Mouse (Mus musculus) lung, adult 2 months (tissue): ENCODE measurements around the gene Arl15. TPM values are rescaled to one million over a fixed set of nuclear protein-coding genes. Genes with fewer than 3 reads are reported as not detected.

Experiments used
- DNase-seq: peaks from one replicate; pipeline ENCODE4 v3.0.0; 2022
- H3K4me1 ChIP-seq: fragments of 200-500 bp; 2 replicates; pipeline ENCODE4 v1.6.1; 2011; ENCODE audit warnings: low read length; ENCODE audit not compliant: control insufficient read depth, insufficient read depth
- H3K4me3 ChIP-seq: fragments of 200-500 bp; replicated peaks from 2 replicates; pipeline ENCODE3; 2011; ENCODE audit warnings: low read depth, mild to moderate bottlenecking, control low read depth, low read length; ENCODE audit errors: extremely low read depth
- CTCF ChIP-seq: fragments of 200-500 bp; IDR thresholded peaks from 2 replicates; pipeline ENCODE4 v1.5.1; 2011; ENCODE audit warnings: mild to moderate bottlenecking, low read length, control low read depth; ENCODE audit not compliant: insufficient read depth
- POLR2A ChIP-seq: fragments of 200-500 bp; IDR thresholded peaks from 2 replicates; pipeline ENCODE4 v1.6.1; 2011; ENCODE audit warnings: low read depth, mild to moderate bottlenecking, control low read depth, low read length, borderline replicate concordance; ENCODE audit errors: extremely low read depth
- WGBS: fragments of 180-500 bp; shearing (Covaris S2); methylation state at CpG from one replicate; pipeline ENCODE4 v1.1.7; 2018; 5-methylcytosine and 5-hydroxymethylcytosine counted together
- polyA plus RNA-seq: library from polyadenylated mRNA; depleted of rRNA; stranded (reverse); fragments of >200 nt; gene quantifications from 2 replicates; pipeline ENCODE4 v1.2.3, GENCODE M21; 2012

Arl15 gene
- polyA plus RNA-seq, 1 experiment, result 15.1 TPM

GRCm38 (mm10) chr13:113990247-113990646, 195.9 kb downstream of the Arl15 start:
- 88% methylated on average over 3 of the region's 3 CpGs for WGBS
- DNase-seq, result no peak
- no peak for TF ChIP-seq POLR2A
- no peak for TF ChIP-seq CTCF
- H3K4me1 ChIP-seq, result peaks cover 10% of the 10 kb centered on the region
- no peak overlapping the region for H3K4me3 ChIP-seq

GRCm38 (mm10) chr13:113990701-113991100, 196.4 kb downstream of the Arl15 start:
- DNase-seq, result no peak
- TF ChIP-seq POLR2A (no peak), CTCF (no peak)
- WGBS, result 80% methylated on average over 10 of the region's 10 CpGs
- H3K4me3 ChIP-seq, result no peak overlapping the region
- peaks cover 10% of the 10 kb centered on the region for H3K4me1 ChIP-seq

DNA sequence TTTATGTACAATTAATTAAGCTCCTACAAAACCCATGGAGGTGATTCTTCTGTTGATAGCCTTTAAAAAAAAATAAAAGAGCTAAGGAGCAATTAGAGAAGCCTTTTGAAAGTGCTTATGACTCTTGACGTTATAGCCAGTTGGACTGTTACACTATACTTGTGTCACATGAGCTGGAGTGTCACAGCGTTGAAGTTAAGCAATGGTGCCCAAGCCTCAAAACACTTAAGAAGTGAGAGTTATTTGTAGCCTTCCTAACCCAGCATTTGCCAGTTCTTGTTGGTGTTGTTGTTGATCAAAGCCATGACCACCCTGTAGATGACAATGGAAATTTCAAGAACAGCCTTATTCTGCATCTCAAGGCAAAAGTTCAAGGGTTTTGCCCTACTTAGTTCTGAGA, 198.8 kb downstream of the Arl15 start:
- 63% methylated on average over 2 of the region's 2 CpGs for WGBS
- Histone ChIP-seq H3K4me1 (peaks cover 10% of the 10 kb centered on the region), H3K4me3 (no peak overlapping the region)
- no peak for DNase-seq
- TF ChIP-seq POLR2A (no peak), CTCF (no peak)

GRCm38 (mm10) chr13:113994586-113994985, 200.3 kb downstream of the Arl15 start:
- Histone ChIP-seq H3K4me1 (peaks cover 10% of the 10 kb centered on the region), H3K4me3 (no peak overlapping the region)
- WGBS, result 58% methylated on average over 6 of the region's 6 CpGs
- no peak for TF ChIP-seq CTCF
- no peak for TF ChIP-seq POLR2A
- DNase-seq, result no peak

- WGBS, result 51% methylated on average over 9 of the region's 9 CpGs
- DNase-seq, result no peak
- no peak overlapping the region for H3K4me3 ChIP-seq
- H3K4me1 ChIP-seq, result peaks cover 10% of the 10 kb centered on the region
- TF ChIP-seq POLR2A (no peak), CTCF (no peak)
Measured at GRCm38 (mm10) chr13:113995490-113996236, 201.4 kb downstream of the Arl15 start.

DNA sequence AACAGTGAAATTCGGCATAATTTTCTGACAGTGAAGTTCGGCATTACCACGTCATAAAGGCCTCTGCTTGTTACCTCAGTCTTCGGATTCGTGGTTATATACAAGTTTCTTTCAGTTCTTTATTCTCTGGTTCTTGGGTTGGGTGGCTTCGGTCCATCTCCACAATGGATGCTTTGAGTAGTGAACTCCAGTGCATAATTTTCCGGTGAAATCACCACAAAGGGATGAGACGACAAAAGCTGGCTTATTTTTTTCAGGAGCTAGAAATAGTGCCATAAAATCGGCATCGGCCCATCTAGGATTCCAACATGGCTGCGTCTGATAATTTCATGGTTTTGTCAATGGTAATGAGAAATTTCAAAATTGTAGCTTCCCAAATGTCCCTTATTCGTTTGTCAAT, 204.5 kb downstream of the Arl15 start:
- no peak for DNase-seq

DNA sequence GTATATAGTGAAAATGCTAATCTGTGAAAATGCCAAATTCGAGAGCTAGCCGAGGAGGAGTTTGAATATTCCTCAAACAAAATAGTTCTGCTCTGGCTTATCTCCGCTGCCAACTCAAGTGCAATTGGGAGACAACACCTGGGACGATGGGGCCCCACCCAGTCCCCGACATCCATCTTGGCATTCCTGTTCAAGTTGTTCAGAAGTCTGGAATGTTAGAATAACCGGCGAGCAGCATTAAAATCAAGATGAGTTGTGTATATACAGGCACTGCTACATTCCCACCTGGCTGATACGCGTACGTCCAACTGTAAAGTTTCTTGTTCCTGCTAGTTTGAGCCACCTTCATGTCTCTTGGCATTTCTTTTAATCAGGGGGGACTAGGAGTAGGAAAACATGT, 209.2 kb downstream of the Arl15 start:
- WGBS, result 75% methylated on average over 10 of the region's 10 CpGs
- Histone ChIP-seq H3K4me1 (peaks cover 2% of the 10 kb centered on the region; the same call in 1 of the 2 replicates), H3K4me3 (no peak overlapping the region)
- no peak for DNase-seq
- TF ChIP-seq CTCF, result no peak
- TF ChIP-seq POLR2A, result no peak

More for the DNA sequence above, 204.5 kb downstream of the Arl15 start:
- TF ChIP-seq POLR2A, result no peak
- no peak for TF ChIP-seq CTCF
- H3K4me3 ChIP-seq, result no peak overlapping the region
- WGBS, result 96% methylated on average over 12 of the region's 12 CpGs
- peaks cover 7% of the 10 kb centered on the region for H3K4me1 ChIP-seq

DNA sequence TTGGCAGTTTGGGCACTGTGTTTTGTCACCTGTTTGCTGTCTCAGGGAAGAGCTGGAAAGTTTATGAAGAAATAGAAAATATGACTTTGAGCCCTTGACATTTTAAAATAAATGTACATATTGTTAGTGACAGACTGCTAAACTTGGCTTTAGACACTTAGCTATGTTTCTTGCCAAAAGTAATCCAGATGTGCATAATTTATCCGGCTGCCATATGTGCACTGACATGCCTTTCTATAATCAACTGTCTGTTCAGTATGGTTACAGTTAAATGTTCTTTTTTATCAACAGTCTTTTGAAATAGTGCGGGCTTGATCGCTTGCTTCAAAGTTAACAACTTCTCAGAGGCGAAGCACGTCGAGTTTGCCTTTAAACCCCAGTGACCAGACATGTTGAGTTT, 209.9 kb downstream of the Arl15 start:
- no peak overlapping the region for H3K4me3 ChIP-seq
- WGBS, result 78% methylated on average over 6 of the region's 6 CpGs
- TF ChIP-seq CTCF, result no peak
- no peak for TF ChIP-seq POLR2A
- peaks cover 2% of the 10 kb centered on the region; the same call in 1 of the 2 replicates for H3K4me1 ChIP-seq
- DNase-seq, result no peak

DNA sequence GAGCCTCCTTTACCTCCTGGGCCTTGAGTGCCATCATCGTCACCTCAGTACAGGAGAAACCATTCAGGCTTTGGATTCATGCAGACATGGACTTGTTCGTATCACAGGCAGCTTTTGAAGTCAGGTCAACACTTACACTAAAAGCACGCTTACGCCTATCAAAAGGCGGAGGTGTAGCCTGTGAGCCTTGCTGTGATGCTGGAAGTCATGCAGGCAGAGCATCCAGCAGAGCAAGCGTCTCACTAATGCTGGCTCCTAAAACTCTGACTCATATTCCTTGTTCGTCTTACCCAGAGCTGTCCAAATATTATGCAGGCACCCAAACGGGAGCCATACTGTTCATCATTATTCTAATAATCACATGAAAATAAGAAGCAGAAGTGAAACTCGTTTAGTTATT, 215.5 kb downstream of the Arl15 start:
- no peak for DNase-seq
- WGBS, result 83% methylated on average over 9 of the region's 9 CpGs
- H3K4me1 ChIP-seq, result no peaks in the 10 kb centered on the region
- TF ChIP-seq POLR2A (no peak), CTCF (no peak)
- H3K4me3 ChIP-seq, result no peak overlapping the region

GRCm38 (mm10) chr13:114010521-114010920, 216.2 kb downstream of the Arl15 start:
- DNase-seq, result no peak
- no peak for TF ChIP-seq POLR2A
- TF ChIP-seq CTCF, result no peak
- WGBS, result 88% methylated on average over 9 of the region's 9 CpGs
- Histone ChIP-seq H3K4me3 (no peak overlapping the region), H3K4me1 (no peaks in the 10 kb centered on the region)
